Mouse (Mus musculus): ENCODE data around the gene Ociad1. TPM values are rescaled to one million over a fixed set of nuclear protein-coding genes. Genes with fewer than 3 reads are reported as not detected.

Ociad1 gene
- polyA plus RNA-seq, 1 experiment = 355 TPM

DNA sequence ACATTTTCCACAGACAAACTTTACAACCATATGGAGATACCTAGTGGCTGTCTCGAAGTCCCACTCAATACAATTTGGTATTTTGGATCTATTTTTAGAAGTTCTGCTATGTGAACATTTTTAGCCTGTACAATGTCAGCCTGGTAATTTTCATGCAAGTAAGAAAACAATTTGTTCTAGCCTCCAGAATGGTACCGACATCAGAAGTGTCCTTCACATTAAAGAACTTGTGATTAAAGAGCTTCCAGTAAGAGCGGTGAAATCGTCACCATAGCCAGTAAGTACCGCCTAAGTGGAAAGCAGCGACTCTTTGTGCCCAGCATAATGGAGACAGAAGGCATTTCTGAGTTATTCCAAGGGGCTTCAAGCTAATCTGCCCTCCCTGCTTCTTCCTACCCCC lies 22.0 kb upstream of the Ociad1 start:
- 85% methylated on average over 6 of the region's 6 CpGs for WGBS
- Histone ChIP-seq H3K4me1 (ENCODE audit: control insufficient read depth, insufficient read depth, low read length) (no peaks in the 10 kb centered on the region), H3K4me3 (replicated peaks; ENCODE audit: insufficient read depth, low read depth, low read length) (no peak overlapping the region), H3K27ac (ENCODE audit: insufficient read depth, low read length) (no peak overlapping the region), H3K27me3 (ENCODE audit: control insufficient read depth, insufficient read depth, low read length) (no peaks in the 10 kb centered on the region)
- no peak for DNase-seq
- no peak for TF ChIP-seq CTCF (IDR thresholded peaks at IDR 0.05; ENCODE audit: borderline replicate concordance, insufficient read depth, low read depth, low read length)
- no peak for TF ChIP-seq POLR2A (IDR thresholded peaks at IDR 0.05; ENCODE audit: borderline replicate concordance, insufficient read depth, low read length)

DNA sequence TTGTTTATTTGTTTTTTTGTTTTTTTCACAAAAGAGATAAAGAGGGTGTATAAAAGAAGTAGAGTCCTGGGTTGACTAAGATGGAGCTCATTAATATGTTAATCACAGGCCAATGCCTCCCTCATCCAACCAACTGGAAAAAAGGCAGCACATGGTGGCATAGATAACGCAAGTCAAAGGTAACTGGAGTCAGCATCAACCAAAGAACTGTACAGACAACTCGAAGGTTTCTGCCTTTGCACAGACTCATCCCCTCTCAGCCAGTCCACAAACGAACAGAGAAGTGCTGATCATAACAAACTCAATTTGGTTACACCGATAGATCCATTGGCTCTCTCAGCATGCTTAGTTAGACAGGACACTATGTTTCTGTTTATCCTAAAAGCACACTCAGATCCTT lies 19.4 kb upstream of the Ociad1 start:
- TF ChIP-seq CTCF (IDR thresholded peaks at IDR 0.05; ENCODE audit: borderline replicate concordance, insufficient read depth, low read depth, low read length) (no peak), POLR2A (IDR thresholded peaks at IDR 0.05; ENCODE audit: borderline replicate concordance, insufficient read depth, low read length) (no peak)
- Histone ChIP-seq H3K4me1 (ENCODE audit: control insufficient read depth, insufficient read depth, low read length) (no peaks in the 10 kb centered on the region), H3K27ac (ENCODE audit: insufficient read depth, low read length) (no peak overlapping the region), H3K4me3 (replicated peaks; ENCODE audit: insufficient read depth, low read depth, low read length) (no peak overlapping the region), H3K27me3 (ENCODE audit: control insufficient read depth, insufficient read depth, low read length) (no peaks in the 10 kb centered on the region)
- 69% methylated on average over 4 of the region's 4 CpGs for WGBS
- DNase-seq = no peak

GRCm38 (mm10) chr5:73274941-73275340 lies 17.6 kb upstream of the Ociad1 start:
- no peak overlapping the region for H3K27ac ChIP-seq (ENCODE audit: insufficient read depth, low read length)
- no peak overlapping the region for H3K4me3 ChIP-seq (replicated peaks; ENCODE audit: insufficient read depth, low read depth, low read length)
- no peak for DNase-seq
- 76% methylated on average over 2 of the region's 2 CpGs for WGBS
- no peak for TF ChIP-seq CTCF (IDR thresholded peaks at IDR 0.05; ENCODE audit: borderline replicate concordance, insufficient read depth, low read depth, low read length)
- TF ChIP-seq POLR2A (IDR thresholded peaks at IDR 0.05; ENCODE audit: borderline replicate concordance, insufficient read depth, low read length) = no peak
- H3K4me1 ChIP-seq (ENCODE audit: control insufficient read depth, insufficient read depth, low read length) = no peaks in the 10 kb centered on the region
- no peaks in the 10 kb centered on the region for H3K27me3 ChIP-seq (ENCODE audit: control insufficient read depth, insufficient read depth, low read length)

DNA sequence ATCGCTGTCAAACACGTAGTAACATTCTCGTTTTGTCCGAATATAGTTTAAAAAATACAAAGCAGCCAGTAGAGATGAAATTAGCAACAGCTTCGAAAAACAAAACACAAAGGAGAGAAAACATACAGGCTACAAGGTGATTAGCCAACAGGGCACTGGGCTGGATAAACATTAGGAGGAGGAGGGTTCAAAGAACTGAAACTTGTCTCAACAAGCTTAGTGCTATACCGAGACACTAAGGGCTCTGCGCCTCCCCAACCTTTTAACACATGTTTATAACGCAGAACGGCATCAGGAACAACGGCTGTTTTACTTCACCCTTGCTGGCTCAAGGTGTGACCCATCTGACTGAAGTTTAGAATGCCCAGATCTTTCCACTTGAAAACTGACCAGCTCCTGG lies 13.4 kb upstream of the Ociad1 start:
- no peaks in the 10 kb centered on the region for H3K27me3 ChIP-seq (ENCODE audit: control insufficient read depth, insufficient read depth, low read length)
- TF ChIP-seq CTCF (IDR thresholded peaks at IDR 0.05; ENCODE audit: borderline replicate concordance, insufficient read depth, low read depth, low read length) (no peak), POLR2A (IDR thresholded peaks at IDR 0.05; ENCODE audit: borderline replicate concordance, insufficient read depth, low read length) (no peak)
- WGBS = 83% methylated on average over 10 of the region's 10 CpGs
- DNase-seq = no peak
- H3K4me1 ChIP-seq (ENCODE audit: control insufficient read depth, insufficient read depth, low read length) = no peaks in the 10 kb centered on the region
- no peak overlapping the region for H3K27ac ChIP-seq (ENCODE audit: insufficient read depth, low read length)
- no peak overlapping the region for H3K4me3 ChIP-seq (replicated peaks; ENCODE audit: insufficient read depth, low read depth, low read length)

DNA sequence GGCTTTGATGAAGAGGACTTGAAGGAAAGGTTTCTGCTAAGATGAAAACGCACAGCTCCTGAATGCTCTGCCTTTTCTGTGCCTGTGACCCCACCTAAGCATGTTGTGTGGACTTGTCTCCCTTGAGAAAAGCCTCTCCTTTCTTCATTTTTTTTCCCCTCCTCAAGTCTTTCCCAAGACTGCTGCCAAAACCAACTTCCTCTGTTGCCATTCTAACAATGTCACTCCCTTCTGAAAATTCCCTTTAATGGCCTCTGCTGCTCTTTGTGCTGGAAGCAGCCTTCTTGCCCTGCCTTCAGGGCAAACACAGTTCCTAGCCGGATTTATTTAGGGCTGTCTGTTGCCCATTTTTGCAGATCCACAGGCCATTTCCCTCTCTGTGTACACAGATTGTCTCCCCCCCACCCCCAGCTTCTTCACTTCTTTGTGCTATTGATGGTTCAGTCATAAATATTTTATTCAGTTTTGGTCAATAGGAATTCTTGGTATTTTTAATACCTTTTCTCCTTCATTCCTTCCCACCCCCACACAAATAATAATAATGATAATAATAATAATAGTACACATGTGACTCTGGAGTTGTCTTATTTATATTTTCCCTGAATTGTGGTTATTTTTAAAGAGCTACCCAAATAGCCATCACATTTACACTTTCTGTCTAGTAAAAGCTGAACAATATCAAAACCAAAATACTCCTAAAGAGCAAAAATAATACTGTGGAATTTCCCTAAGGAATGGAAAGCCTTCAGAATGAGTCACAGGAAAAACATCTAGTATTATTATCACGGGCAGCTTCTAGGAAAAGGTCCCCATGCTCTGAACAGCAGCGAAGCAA lies 12.6 kb upstream of the Ociad1 start:
- no peak overlapping the region for H3K4me3 ChIP-seq (replicated peaks; ENCODE audit: insufficient read depth, low read depth, low read length)
- no peak for DNase-seq
- H3K27me3 ChIP-seq (ENCODE audit: control insufficient read depth, insufficient read depth, low read length) = no peaks in the 10 kb centered on the region
- TF ChIP-seq POLR2A (IDR thresholded peaks at IDR 0.05; ENCODE audit: borderline replicate concordance, insufficient read depth, low read length) (no peak), CTCF (IDR thresholded peaks at IDR 0.05; ENCODE audit: borderline replicate concordance, insufficient read depth, low read depth, low read length) (no peak)
- no peak overlapping the region for H3K27ac ChIP-seq (ENCODE audit: insufficient read depth, low read length)
- no peaks in the 10 kb centered on the region for H3K4me1 ChIP-seq (ENCODE audit: control insufficient read depth, insufficient read depth, low read length)
- WGBS = 76% methylated on average over 4 of the region's 4 CpGs

- no peaks in the 10 kb centered on the region for H3K4me1 ChIP-seq (ENCODE audit: control insufficient read depth, insufficient read depth, low read length)
- no peak overlapping the region for H3K27ac ChIP-seq (ENCODE audit: insufficient read depth, low read length)
- H3K4me3 ChIP-seq (replicated peaks; ENCODE audit: insufficient read depth, low read depth, low read length) = no peak overlapping the region
- DNase-seq = no peak
- TF ChIP-seq CTCF (IDR thresholded peaks at IDR 0.05; ENCODE audit: borderline replicate concordance, insufficient read depth, low read depth, low read length) = no peak
- TF ChIP-seq POLR2A (IDR thresholded peaks at IDR 0.05; ENCODE audit: borderline replicate concordance, insufficient read depth, low read length) = no peak
- 81% methylated on average over 4 of the region's 4 CpGs for WGBS
- H3K27me3 ChIP-seq (ENCODE audit: control insufficient read depth, insufficient read depth, low read length) = no peaks in the 10 kb centered on the region
These were observed 12.1 kb upstream of the Ociad1 start for GRCm38 (mm10) chr5:73280567-73280850.

DNA sequence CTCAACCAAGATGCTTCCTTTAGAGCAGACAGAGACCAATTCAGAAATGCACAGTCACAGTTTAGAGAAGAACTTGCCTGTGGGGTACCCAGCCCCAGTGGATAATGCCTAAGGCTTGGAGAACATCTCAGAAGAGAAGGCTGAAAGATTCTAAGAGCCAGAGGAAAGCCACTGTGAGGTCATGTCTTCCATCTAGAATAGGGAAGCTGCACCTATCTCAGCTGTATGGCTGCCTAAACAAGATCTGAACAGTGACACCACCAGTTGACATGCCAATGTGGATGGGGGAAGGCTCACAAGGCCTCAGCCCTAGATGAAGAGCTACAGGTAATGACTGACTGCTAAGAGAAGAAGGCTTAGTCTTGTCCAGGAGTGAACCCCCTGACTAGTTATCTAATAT lies 8.5 kb upstream of the Ociad1 start:
- DNase-seq = no peak
- TF ChIP-seq POLR2A (IDR thresholded peaks at IDR 0.05; ENCODE audit: borderline replicate concordance, insufficient read depth, low read length) = no peak
- no peak for TF ChIP-seq CTCF (IDR thresholded peaks at IDR 0.05; ENCODE audit: borderline replicate concordance, insufficient read depth, low read depth, low read length)
- no peaks in the 10 kb centered on the region for H3K27me3 ChIP-seq (ENCODE audit: control insufficient read depth, insufficient read depth, low read length)

DNA sequence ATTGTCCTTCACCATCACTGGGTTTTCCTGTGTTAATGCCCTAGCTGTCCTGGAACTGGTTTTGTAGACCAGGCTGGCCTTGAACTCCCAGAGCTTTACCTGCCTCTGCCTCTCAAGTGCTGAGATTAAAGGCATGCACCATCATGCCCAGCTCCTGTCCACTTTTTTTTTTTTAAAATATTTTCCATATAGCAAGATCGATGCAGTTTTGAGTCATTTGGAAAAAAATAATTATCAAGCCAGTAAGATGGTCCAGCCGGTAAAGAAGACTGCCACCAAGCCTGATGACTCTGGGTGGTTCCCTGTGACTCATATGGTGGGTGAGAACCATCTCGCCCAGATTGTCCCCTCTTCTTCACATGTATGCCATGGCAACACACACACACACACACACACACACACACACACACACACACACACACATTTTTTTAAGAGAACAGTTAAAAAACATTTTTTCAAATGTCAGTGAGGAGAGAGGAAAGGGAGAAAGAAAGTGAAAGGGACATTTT lies 7.1 kb upstream of the Ociad1 start:
- Histone ChIP-seq H3K4me3 (replicated peaks; ENCODE audit: insufficient read depth, low read depth, low read length) (no peak overlapping the region), H3K27me3 (ENCODE audit: control insufficient read depth, insufficient read depth, low read length) (no peaks in the 10 kb centered on the region), H3K27ac (ENCODE audit: insufficient read depth, low read length) (no peak overlapping the region), H3K4me1 (ENCODE audit: control insufficient read depth, insufficient read depth, low read length) (no peaks in the 10 kb centered on the region)
- no peak for TF ChIP-seq CTCF (IDR thresholded peaks at IDR 0.05; ENCODE audit: borderline replicate concordance, insufficient read depth, low read depth, low read length)
- no peak for TF ChIP-seq POLR2A (IDR thresholded peaks at IDR 0.05; ENCODE audit: borderline replicate concordance, insufficient read depth, low read length)
- 85% methylated on average over 3 of the region's 3 CpGs for WGBS
- DNase-seq = no peak

More for the DNA sequence above, 8.5 kb upstream of the Ociad1 start:
- no peaks in the 10 kb centered on the region for H3K4me1 ChIP-seq (ENCODE audit: control insufficient read depth, insufficient read depth, low read length)
- H3K4me3 ChIP-seq (replicated peaks; ENCODE audit: insufficient read depth, low read depth, low read length) = no peak overlapping the region
- no peak overlapping the region for H3K27ac ChIP-seq (ENCODE audit: insufficient read depth, low read length)
